Mouse (Mus musculus): ENCODE data around the gene Mprip.

DNA sequence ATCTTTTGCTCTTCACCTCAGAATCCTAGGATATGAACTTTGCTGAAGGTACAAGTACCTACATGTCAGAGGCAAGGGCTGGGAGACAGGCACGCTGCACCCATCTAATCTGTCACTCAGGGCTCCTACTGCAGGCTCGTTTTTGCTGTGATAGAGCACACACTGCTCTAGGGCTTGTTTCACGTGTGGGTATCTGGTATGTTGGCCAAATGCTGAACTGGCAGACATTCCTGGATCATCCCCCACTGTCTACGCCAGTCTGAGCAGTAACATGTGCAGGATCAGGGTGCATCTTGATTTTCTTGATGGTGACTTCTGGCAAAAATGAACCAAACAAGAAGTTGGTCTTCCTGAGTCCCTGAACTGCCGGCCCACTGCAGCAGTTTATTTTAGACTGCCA is 116.2 kb downstream of the Mprip start:
- TF ChIP-seq CTCF (IDR thresholded peaks at IDR 0.05; ENCODE audit: extremely low read depth, insufficient read depth, low read length), result no peak
- TF ChIP-seq POLR2A (IDR thresholded peaks at IDR 0.05; ENCODE audit: extremely low read depth, insufficient read depth, low read length), result no peak
